Mouse (Mus musculus) heart, postnatal 0 days (tissue): ENCODE data around the gene Slc4a1.

Experiments used
- CTCF ChIP-seq: IDR thresholded peaks from 2 replicates; pipeline ENCODE4 v1.5.1; 2016; ENCODE audit warnings: antibody characterized with exemption, control low read depth, low read depth
- EP300 ChIP-seq: IDR thresholded peaks from 2 replicates; pipeline ENCODE4 v1.6.1; 2016; ENCODE audit warnings: antibody characterized with exemption, low read depth

GRCm38 (mm10) chr11:102331806-102332205, 34.2 kb downstream of the Slc4a1 start:
- TF ChIP-seq EP300 = no peak
- no peak for TF ChIP-seq CTCF
